Mouse (Mus musculus) liver, embryonic 14.5 days (tissue): ENCODE data around the gene Fbxl5. TPM values are rescaled to one million over a fixed set of nuclear protein-coding genes. Genes with fewer than 3 reads are reported as not detected.

Experiments used
- ATAC-seq: fragments of 200-750 bp; cut with Nextera tagmentation; 2 replicates; pipeline ENCODE4 v1.8.0; 2017; ENCODE audit warnings: moderate number of reproducible peaks, mild to moderate bottlenecking, moderate library complexity; ENCODE audit not compliant: insufficient read depth
- DNase-seq, 3 experiments: peaks; one replicate each; pipeline ENCODE4 v3.0.0-alpha.2; 2012 to 2013; ENCODE audit warnings: low read depth in 3 of 3, low spot score in 3 of 3
- H3K27ac ChIP-seq: fragments of 300-500 bp; sonication (generic); 2 replicates; pipeline ENCODE4 v1.5.1; 2014; ENCODE audit warnings: moderate library complexity, mild to moderate bottlenecking, control low read depth, inconsistent platforms
- H3K27me3 ChIP-seq: fragments of 300-500 bp; sonication (generic); 2 replicates; pipeline ENCODE4 v1.6.1; 2014; ENCODE audit warnings: mild to moderate bottlenecking, low read length, moderate library complexity; ENCODE audit not compliant: control insufficient read depth, insufficient read depth
- H3K36me3 ChIP-seq: fragments of 300-500 bp; sonication (generic); replicated peaks from 2 replicates; pipeline ENCODE4 v1.6.1; 2014; ENCODE audit warnings: low read depth; ENCODE audit not compliant: control insufficient read depth, insufficient read depth
- H3K4me1 ChIP-seq, 2 experiments: fragments of 200-500 bp in 1 of 2; fragments of 300-500 bp in 1 of 2; sonication (generic) in 1 of 2; replicated peaks; 2 replicates each; pipeline ENCODE4 v1.6.1; 2012 to 2014; ENCODE audit warnings: antibody characterized with exemption in 1 of 2, inconsistent platforms in 1 of 2, low read length in 1 of 2; ENCODE audit not compliant: control insufficient read depth in 2 of 2, insufficient read depth in 2 of 2
- H3K4me2 ChIP-seq: fragments of 300-500 bp; sonication (generic); 2 replicates; pipeline ENCODE4 v1.6.1; 2014; ENCODE audit warnings: low read depth, mild to moderate bottlenecking, control low read depth, moderate library complexity
- H3K4me3 ChIP-seq, 2 experiments: fragments of 200-500 bp in 1 of 2; fragments of 300-500 bp in 1 of 2; sonication (generic) in 1 of 2; 2 replicates each; pipeline ENCODE4 v1.5.1; 2012 to 2014; ENCODE audit warnings: low read depth in 2 of 2, low read length in 2 of 2, mild to moderate bottlenecking in 2 of 2, control low read depth in 1 of 2, inconsistent platforms in 1 of 2, moderate library complexity in 1 of 2; ENCODE audit not compliant: insufficient read depth in 1 of 2
- H3K9ac ChIP-seq: fragments of 300-500 bp; sonication (generic); replicated peaks from 2 replicates; pipeline ENCODE4 v1.6.1; 2014; ENCODE audit warnings: mild to moderate bottlenecking, control low read depth, moderate library complexity
- H3K9me3 ChIP-seq: fragments of 300-500 bp; sonication (generic); 2 replicates; pipeline ENCODE4 v1.6.1; 2016; ENCODE audit warnings: low read length, mixed read lengths; ENCODE audit not compliant: control insufficient read depth
- CTCF ChIP-seq: IDR thresholded peaks from 2 replicates; pipeline ENCODE4 v1.5.1; 2016; ENCODE audit warnings: antibody characterized with exemption, low read depth, control low read depth
- EP300 ChIP-seq: IDR thresholded peaks from 2 replicates; pipeline ENCODE4 v1.6.1; 2016; ENCODE audit warnings: antibody characterized with exemption, low read depth
- WGBS: fragments of 180-500 bp; shearing (Covaris S2); extraction: QIAGEN DNeasy Blood & Tissue Kit; methylation state at CpG from one replicate; pipeline ENCODE4 v1.1.7; 2014; ENCODE audit not compliant: insufficient replicate concordance; 5-methylcytosine and 5-hydroxymethylcytosine counted together
- polyA plus RNA-seq, 2 experiments: library from polyadenylated mRNA; depleted of rRNA in 1 of 2; stranded (reverse) in 1 of 2; unstranded in 1 of 2; fragments of >200 nt; fragmentation: Nextera tagmentation in 1 of 2; extraction: Ambion mirVana in 1 of 2; gene quantifications; 2 replicates each; pipeline versions ENCODE4 v1.2.1 to v1.2.3; 2012 to 2014

Fbxl5 gene
- polyA plus RNA-seq, 2 experiments = 10.3 to 21.5 TPM

DNA sequence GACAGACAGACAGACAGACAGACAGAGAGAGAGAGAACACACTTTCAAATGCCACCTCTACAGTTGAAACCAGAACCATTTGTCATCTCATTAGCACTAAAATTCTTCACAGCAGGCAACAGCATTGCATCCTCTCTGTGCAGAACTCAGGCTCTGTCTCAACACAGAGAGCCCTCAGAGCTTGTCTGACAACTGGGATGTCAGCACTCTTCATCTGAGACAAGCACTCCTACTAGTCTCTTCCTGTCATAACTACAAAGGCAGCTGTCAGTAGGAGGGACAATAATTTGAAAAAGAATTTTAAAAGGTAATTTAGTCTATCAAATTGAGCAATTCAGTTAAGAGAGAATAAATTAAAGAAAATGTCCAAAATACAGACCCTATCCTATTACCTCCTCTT lies 122.2 kb downstream of the Fbxl5 start:
- H3K36me3 ChIP-seq = no peaks in the 10 kb centered on the region
- no peak for ATAC-seq
- H3K9ac ChIP-seq = no peak overlapping the region
- H3K27me3 ChIP-seq = no peaks in the 10 kb centered on the region
- H3K4me3 ChIP-seq = no peak overlapping the region
- no peaks in the 10 kb centered on the region for H3K9me3 ChIP-seq
- DNase-seq = no peak
- H3K27ac ChIP-seq = no peak overlapping the region
- H3K4me2 ChIP-seq = no peak overlapping the region
- TF ChIP-seq EP300 (no peak), CTCF (no peak)
- no peaks in the 10 kb centered on the region for H3K4me1 ChIP-seq

- ATAC-seq = no peak
- WGBS = 61% methylated on average over 3 of the region's 3 CpGs
These were observed 124.3 kb downstream of the Fbxl5 start for GRCm38 (mm10) chr5:43697133-43697532.

More at GRCm38 (mm10) chr5:43697133-43697532, 124.3 kb downstream of the Fbxl5 start:
- Histone ChIP-seq H3K27ac (no peak overlapping the region), H3K27me3 (no peaks in the 10 kb centered on the region), H3K9me3 (no peaks in the 10 kb centered on the region), H3K9ac (no peak overlapping the region), H3K36me3 (no peaks in the 10 kb centered on the region), H3K4me3 (no peak overlapping the region), H3K4me1 (no peaks in the 10 kb centered on the region), H3K4me2 (no peak overlapping the region)
- no peak for DNase-seq
- TF ChIP-seq EP300 = no peak
- TF ChIP-seq CTCF = no peak

Other genes with a start within 250 kb of the Fbxl5 start
- 0.98 and 1.4 TPM in 2 replicates for gene Cc2d2a, start 159.3 kb downstream of the Fbxl5 start, polyA plus RNA-seq (2012; rRNA removed)
- gene Cc2d2a, start 159.3 kb downstream of the Fbxl5 start, polyA plus RNA-seq (2014; fragmentation: Nextera tagmentation; extraction: Ambion mirVana) = 0.75 and 1.3 TPM in 2 replicates
- gene Bst1, start 2.8 kb downstream of the Fbxl5 start, polyA plus RNA-seq (2012; rRNA removed) = 0.18 and 0.19 TPM in 2 replicates
- 0.52 and 0.69 TPM in 2 replicates for gene Bst1, start 2.8 kb downstream of the Fbxl5 start, polyA plus RNA-seq (2014; fragmentation: Nextera tagmentation; extraction: Ambion mirVana)
- 5.2 TPM in 2 replicates for gene Cd38, start 46.9 kb upstream of the Fbxl5 start, polyA plus RNA-seq (2012; rRNA removed)
- 9.3 and 10.6 TPM in 2 replicates for gene Cd38, start 46.9 kb upstream of the Fbxl5 start, polyA plus RNA-seq (2014; fragmentation: Nextera tagmentation; extraction: Ambion mirVana)
- 0.46 TPM in 1 of 2 replicates, not detected in the other for gene Gm7879, start 91.5 kb upstream of the Fbxl5 start, polyA plus RNA-seq (2012; rRNA removed)
- 0.40 and 0.86 TPM in 2 replicates for gene Gm7879, start 91.5 kb upstream of the Fbxl5 start, polyA plus RNA-seq (2014; fragmentation: Nextera tagmentation; extraction: Ambion mirVana)
- gene Fgfbp1, start 160.1 kb upstream of the Fbxl5 start, polyA plus RNA-seq (2012; rRNA removed) = 0.09 and 0.23 TPM in 2 replicates
- 0.14 TPM in 1 of 2 replicates, not detected in the other for gene Fgfbp1, start 160.1 kb upstream of the Fbxl5 start, polyA plus RNA-seq (2014; fragmentation: Nextera tagmentation; extraction: Ambion mirVana)